Mouse (Mus musculus): ENCODE results near the gene Slc43a3. TPM values are rescaled to one million over a fixed set of nuclear protein-coding genes. Genes with fewer than 3 reads are reported as not detected.

Gene Slc43a3
- polyA plus RNA-seq, 2 experiments, result 113 to 159 TPM

DNA sequence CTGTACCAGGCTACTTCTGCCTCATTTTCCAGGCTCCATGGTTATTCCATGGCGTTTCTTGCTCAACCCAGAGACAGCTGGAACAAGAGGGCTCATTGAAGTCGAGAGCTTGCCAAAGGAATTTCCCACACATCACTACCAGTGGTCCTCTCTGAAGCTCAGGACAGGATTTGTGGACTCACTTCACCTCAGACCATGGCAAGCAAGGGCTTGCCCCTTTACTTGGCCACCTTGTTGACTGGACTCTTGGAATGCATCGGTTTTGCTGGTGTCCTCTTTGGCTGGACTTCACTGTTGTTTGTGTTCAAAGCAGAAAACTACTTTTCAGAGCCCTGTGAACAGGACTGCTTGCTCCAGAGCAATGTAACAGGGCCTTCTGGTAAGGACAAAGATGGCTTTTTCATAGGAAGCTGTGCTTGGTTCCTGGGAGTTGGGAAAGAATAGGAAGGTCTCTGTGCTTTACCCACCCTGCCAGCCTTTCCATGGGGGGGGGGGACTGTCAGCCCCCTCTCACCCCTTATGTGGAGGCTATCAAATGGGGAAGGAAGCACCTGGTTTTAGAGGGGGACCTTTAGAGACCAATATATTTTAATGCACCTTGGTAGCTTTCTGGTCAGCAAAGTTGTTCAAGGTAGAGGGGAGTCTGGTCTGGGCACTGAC, 1.2 kb downstream of the Slc43a3 start:
- H3K27me3 ChIP-seq (ENCODE audit: control insufficient read depth, insufficient read depth, low read length), result no peaks in the 10 kb centered on the region
- H3K27ac ChIP-seq, result peak overlapping the region; percentile 96
- peaks cover 32 to 36% of the 10 kb centered on the region in 2 experiments for H3K4me1 ChIP-seq (replicated peaks; ENCODE audit: control insufficient read depth in 2 of 2, insufficient read depth in 2 of 2, low read length in 1 of 2)
- H3K9me3 ChIP-seq (ENCODE audit: control insufficient read depth, low read length), result no peaks in the 10 kb centered on the region
- H3K4me2 ChIP-seq (ENCODE audit: low read depth), result peak overlapping the region; percentile 87
- peak overlapping the region; percentile 95 to 100 for H3K4me3 ChIP-seq (ENCODE audit: insufficient read depth in 1 of 2, low read depth in 2 of 2, low read length in 2 of 2)
- DNase-seq (ENCODE audit: low read depth in 3 of 3, low spot score in 3 of 3), result peak in 1 of 3 experiments; percentile 35
- H3K36me3 ChIP-seq (replicated peaks; ENCODE audit: control insufficient read depth, insufficient read depth, low read depth), result peaks cover 42% of the 10 kb centered on the region
- ATAC-seq (ENCODE audit: insufficient read depth), result no peak
- TF ChIP-seq CTCF (IDR thresholded peaks at IDR 0.05; ENCODE audit: low read depth) (no peak), EP300 (IDR thresholded peaks at IDR 0.05; ENCODE audit: low read depth) (no peak)
- 13% methylated on average over 3 of the region's 3 CpGs for WGBS (ENCODE audit: insufficient replicate concordance)
- H3K9ac ChIP-seq (replicated peaks), result peak overlapping the region; percentile 99

GRCm38 (mm10) chr2:84938249-84938946, 2.0 kb downstream of the Slc43a3 start:
- H3K9me3 ChIP-seq (ENCODE audit: control insufficient read depth, low read length), result no peaks in the 10 kb centered on the region
- peak overlapping the region; percentile 95 to 100 for H3K4me3 ChIP-seq (ENCODE audit: insufficient read depth in 1 of 2, low read depth in 2 of 2, low read length in 2 of 2)
- ATAC-seq (ENCODE audit: insufficient read depth) (peak; percentile 92), DNase-seq (ENCODE audit: low read depth in 3 of 3, low spot score in 3 of 3) (peak; percentile 96 to 99 (median 97))
- H3K4me1 ChIP-seq (replicated peaks; ENCODE audit: control insufficient read depth in 2 of 2, insufficient read depth in 2 of 2, low read length in 1 of 2), result peaks cover 34 to 39% of the 10 kb centered on the region in 2 experiments
- peak overlapping the region; percentile 87 for H3K4me2 ChIP-seq (ENCODE audit: low read depth)
- no peaks in the 10 kb centered on the region for H3K27me3 ChIP-seq (ENCODE audit: control insufficient read depth, insufficient read depth, low read length)
- H3K9ac ChIP-seq (replicated peaks), result peak overlapping the region; percentile 99
- peaks cover 49% of the 10 kb centered on the region for H3K36me3 ChIP-seq (replicated peaks; ENCODE audit: control insufficient read depth, insufficient read depth, low read depth)
- 8% methylated on average over 5 of the region's 5 CpGs for WGBS (ENCODE audit: insufficient replicate concordance)
- TF ChIP-seq EP300 (IDR thresholded peaks at IDR 0.05; ENCODE audit: low read depth) (peak; percentile 97), CTCF (IDR thresholded peaks at IDR 0.05; ENCODE audit: low read depth) (no peak)
- peak overlapping the region; percentile 96 for H3K27ac ChIP-seq

DNA sequence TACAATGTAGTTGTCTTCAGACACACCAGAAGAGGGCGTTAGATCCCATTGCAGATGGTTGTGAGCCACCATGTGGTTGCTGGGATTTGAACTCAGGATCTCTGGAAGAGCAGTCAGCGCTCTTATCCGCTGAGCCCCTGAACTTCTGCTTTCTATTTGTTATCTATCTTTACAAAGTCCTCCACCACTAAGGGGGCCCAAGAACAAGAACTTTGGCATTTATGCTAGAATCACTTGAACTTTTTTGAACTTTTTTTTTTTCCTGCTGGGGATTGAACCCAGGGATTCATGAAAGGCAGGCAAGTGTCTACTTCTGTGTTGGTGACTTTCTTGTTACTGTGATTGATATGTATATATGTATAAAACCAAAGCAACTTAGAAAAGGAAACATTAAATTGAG, 2.9 kb downstream of the Slc43a3 start:
- peak overlapping the region; percentile 95 to 100 for H3K4me3 ChIP-seq (ENCODE audit: insufficient read depth in 1 of 2, low read depth in 2 of 2, low read length in 2 of 2)
- H3K4me1 ChIP-seq (replicated peaks; ENCODE audit: control insufficient read depth in 2 of 2, insufficient read depth in 2 of 2, low read length in 1 of 2), result peaks cover 38 to 44% of the 10 kb centered on the region in 2 experiments
- peak overlapping the region; percentile 99 for H3K9ac ChIP-seq (replicated peaks)
- H3K9me3 ChIP-seq (ENCODE audit: control insufficient read depth, low read length), result no peaks in the 10 kb centered on the region
- H3K27ac ChIP-seq, result peak overlapping the region; percentile 96
- DNase-seq (ENCODE audit: low read depth in 3 of 3, low spot score in 3 of 3), result peak in 2 of 3 experiments; percentile 31 to 44
- TF ChIP-seq EP300 (IDR thresholded peaks at IDR 0.05; ENCODE audit: low read depth) (peak; percentile 19; the same call in 1 of the 2 replicates), CTCF (IDR thresholded peaks at IDR 0.05; ENCODE audit: low read depth) (peak; percentile 31; the same call in 1 of the 2 replicates)
- no peak for ATAC-seq (ENCODE audit: insufficient read depth)
- H3K36me3 ChIP-seq (replicated peaks; ENCODE audit: control insufficient read depth, insufficient read depth, low read depth), result peaks cover 56% of the 10 kb centered on the region
- H3K27me3 ChIP-seq (ENCODE audit: control insufficient read depth, insufficient read depth, low read length), result no peaks in the 10 kb centered on the region
- 28% methylated on average over 3 of the region's 3 CpGs for WGBS (ENCODE audit: insufficient replicate concordance)
- peak overlapping the region; percentile 87 for H3K4me2 ChIP-seq (ENCODE audit: low read depth)

DNA sequence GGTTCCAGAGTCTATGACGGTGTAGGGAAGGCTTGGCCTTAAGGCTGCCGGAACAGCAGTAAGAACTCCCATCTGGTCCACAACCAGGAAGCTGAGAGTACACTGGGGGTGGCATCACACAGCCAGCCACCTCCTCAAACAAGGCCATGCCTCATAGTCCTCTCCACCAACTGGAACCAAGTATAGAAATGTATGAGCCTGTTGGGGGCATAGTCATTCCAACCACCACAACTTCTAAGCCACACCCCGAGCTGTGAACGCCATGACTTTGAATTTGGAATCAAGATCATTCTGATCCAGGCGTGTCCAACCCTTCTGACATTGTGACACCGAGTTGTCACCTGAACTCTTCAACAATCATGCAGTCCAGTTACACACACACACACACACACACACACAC, 3.3 kb downstream of the Slc43a3 start:
- Histone ChIP-seq H3K36me3 (replicated peaks; ENCODE audit: control insufficient read depth, insufficient read depth, low read depth) (peaks cover 60% of the 10 kb centered on the region), H3K9ac (replicated peaks) (peak overlapping the region; percentile 99), H3K4me3 (ENCODE audit: insufficient read depth in 1 of 2, low read depth in 2 of 2, low read length in 2 of 2) (peak overlapping the region; percentile 95 to 100), H3K27me3 (ENCODE audit: control insufficient read depth, insufficient read depth, low read length) (no peaks in the 10 kb centered on the region), H3K4me1 (replicated peaks; ENCODE audit: control insufficient read depth in 2 of 2, insufficient read depth in 2 of 2, low read length in 1 of 2) (peaks cover 41 to 42% of the 10 kb centered on the region in 2 experiments), H3K27ac (peak overlapping the region; percentile 96), H3K4me2 (ENCODE audit: low read depth) (peak overlapping the region; percentile 87), H3K9me3 (ENCODE audit: control insufficient read depth, low read length) (no peaks in the 10 kb centered on the region)
- peak; percentile 54 to 69 (median 58) for DNase-seq (ENCODE audit: low read depth in 3 of 3, low spot score in 3 of 3)
- no peak for ATAC-seq (ENCODE audit: insufficient read depth)
- WGBS (ENCODE audit: insufficient replicate concordance), result 46% methylated on average over 6 of the region's 6 CpGs
- TF ChIP-seq CTCF (IDR thresholded peaks at IDR 0.05; ENCODE audit: low read depth) (no peak), EP300 (IDR thresholded peaks at IDR 0.05; ENCODE audit: low read depth) (no peak)

- TF ChIP-seq EP300 (IDR thresholded peaks at IDR 0.05; ENCODE audit: low read depth), result no peak
- TF ChIP-seq CTCF (IDR thresholded peaks at IDR 0.05; ENCODE audit: low read depth), result no peak
- peaks cover 76% of the 10 kb centered on the region for H3K36me3 ChIP-seq (replicated peaks; ENCODE audit: control insufficient read depth, insufficient read depth, low read depth)
- peak overlapping the region; percentile 87 for H3K4me2 ChIP-seq (ENCODE audit: low read depth)
- H3K9ac ChIP-seq (replicated peaks), result no peak overlapping the region; the same call in 1 of the 2 replicates
- no peaks in the 10 kb centered on the region for H3K27me3 ChIP-seq (ENCODE audit: control insufficient read depth, insufficient read depth, low read length)
- peak overlapping the region in 1 of 2 experiments; percentile 95; a peak in 1 of 4 replicates for H3K4me3 ChIP-seq (ENCODE audit: insufficient read depth in 1 of 2, low read depth in 2 of 2, low read length in 2 of 2)
- WGBS (ENCODE audit: insufficient replicate concordance), result 64% methylated on average over 2 of the region's 2 CpGs
- H3K27ac ChIP-seq, result peak overlapping the region; percentile 96; the same call in 1 of the 2 replicates
- no peaks in the 10 kb centered on the region for H3K9me3 ChIP-seq (ENCODE audit: control insufficient read depth, low read length)
- DNase-seq (ENCODE audit: low read depth in 3 of 3, low spot score in 3 of 3) (no peak), ATAC-seq (ENCODE audit: insufficient read depth) (no peak)
- H3K4me1 ChIP-seq (replicated peaks; ENCODE audit: control insufficient read depth in 2 of 2, insufficient read depth in 2 of 2, low read length in 1 of 2), result peaks cover 35 to 36% of the 10 kb centered on the region in 2 experiments
Measured at GRCm38 (mm10) chr2:84941332-84941731, 5.0 kb downstream of the Slc43a3 start.

Data from liver, embryonic 14.5 days (tissue).